Mouse (Mus musculus): ENCODE data around the gene Bcl11a. TPM values are rescaled to one million over a fixed set of nuclear protein-coding genes. Genes with fewer than 3 reads are reported as not detected.

Bcl11a gene
- polyA plus RNA-seq, 1 experiment from 2014 or later, result 159 TPM

GRCm38 (mm10) chr11:24203489-24203888, 125.6 kb downstream of the Bcl11a start:
- no peaks in the 10 kb centered on the region for H3K27me3 ChIP-seq
- 100% methylated on average over 1 of the region's 1 CpGs for WGBS
- no peak overlapping the region for H3K4me2 ChIP-seq
- no peak overlapping the region for H3K4me3 ChIP-seq
- no peak overlapping the region for H3K9ac ChIP-seq
- no peaks in the 10 kb centered on the region for H3K9me3 ChIP-seq (replicated peaks)
- no peaks in the 10 kb centered on the region for H3K36me3 ChIP-seq (ENCODE audit: poor library complexity, severe bottlenecking)
- H3K27ac ChIP-seq, result no peak overlapping the region
- peaks cover 12% of the 10 kb centered on the region for H3K4me1 ChIP-seq
- ATAC-seq, result no peak

GRCm38 (mm10) chr11:24208951-24209351, 131.1 kb downstream of the Bcl11a start:
- Histone ChIP-seq H3K4me1 (0 out of 2 replicates have a peak, but pooled peaks cover 4% of the 10 kb centered on the region), H3K9me3 (replicated peaks) (no peaks in the 10 kb centered on the region), H3K9ac (no peak overlapping the region), H3K27ac (no peak overlapping the region), H3K4me2 (no peak overlapping the region), H3K4me3 (no peak overlapping the region), H3K36me3 (ENCODE audit: poor library complexity, severe bottlenecking) (no peaks in the 10 kb centered on the region), H3K27me3 (no peaks in the 10 kb centered on the region)
- no peak for ATAC-seq
- 61% methylated on average over 6 of the region's 6 CpGs for WGBS

- H3K36me3 ChIP-seq (ENCODE audit: poor library complexity, severe bottlenecking), result no peaks in the 10 kb centered on the region
- H3K9me3 ChIP-seq (replicated peaks), result no peaks in the 10 kb centered on the region
- no peak overlapping the region for H3K9ac ChIP-seq
- H3K4me2 ChIP-seq, result no peak overlapping the region
- H3K27ac ChIP-seq, result no peak overlapping the region
- no peaks in the 10 kb centered on the region for H3K27me3 ChIP-seq
- no peak overlapping the region for H3K4me3 ChIP-seq
- ATAC-seq, result no peak
- 84% methylated on average over 3 of the region's 3 CpGs for WGBS
- H3K4me1 ChIP-seq, result 0 out of 2 replicates have a peak, but pooled peaks cover 4% of the 10 kb centered on the region
Measured at GRCm38 (mm10) chr11:24214509-24215134, 136.8 kb downstream of the Bcl11a start.

GRCm38 (mm10) chr11:24217741-24218333, 140.0 kb downstream of the Bcl11a start:
- WGBS, result 87% methylated on average over 6 of the region's 6 CpGs

GRCm38 (mm10) chr11:24221601-24222307, 143.9 kb downstream of the Bcl11a start:
- H3K4me3 ChIP-seq, result no peak overlapping the region
- H3K9ac ChIP-seq, result no peak overlapping the region
- no peaks in the 10 kb centered on the region for H3K9me3 ChIP-seq (replicated peaks)
- no peaks in the 10 kb centered on the region for H3K27me3 ChIP-seq
- no peaks in the 10 kb centered on the region for H3K4me1 ChIP-seq
- no peak for ATAC-seq
- no peaks in the 10 kb centered on the region for H3K36me3 ChIP-seq (ENCODE audit: poor library complexity, severe bottlenecking)
- 85% methylated on average over 4 of the region's 4 CpGs for WGBS
- H3K4me2 ChIP-seq, result no peak overlapping the region
- H3K27ac ChIP-seq, result no peak overlapping the region

More at GRCm38 (mm10) chr11:24217741-24218333, 140.0 kb downstream of the Bcl11a start:
- Histone ChIP-seq H3K4me3 (no peak overlapping the region), H3K4me2 (no peak overlapping the region), H3K9ac (no peak overlapping the region), H3K4me1 (no peaks in the 10 kb centered on the region), H3K36me3 (ENCODE audit: poor library complexity, severe bottlenecking) (no peaks in the 10 kb centered on the region), H3K27me3 (no peaks in the 10 kb centered on the region), H3K9me3 (replicated peaks) (no peaks in the 10 kb centered on the region), H3K27ac (no peak overlapping the region)
- no peak for ATAC-seq

Other genes with a start within 250 kb of the Bcl11a start
- 27.4 and 28.0 TPM in 2 replicates for gene Papolg, start 182.8 kb upstream of the Bcl11a start, polyA plus RNA-seq (2015; fragmentation: Nextera tagmentation; extraction: Ambion mirVana)
- not detected in 2 replicates for gene A830031A19Rik, start 3.0 kb upstream of the Bcl11a start, polyA plus RNA-seq (2015; fragmentation: Nextera tagmentation; extraction: Ambion mirVana)

Data from forebrain, embryonic 13.5 days (tissue).